Mouse (Mus musculus): ENCODE results near the gene Scd3. TPM values are rescaled to one million over a fixed set of nuclear protein-coding genes. Genes with fewer than 3 reads are reported as not detected.

The Scd3 gene
- polyA plus RNA-seq, 1 experiment from 2014 or later = 3.5 TPM

- Histone ChIP-seq H3K4me1 (replicated peaks) (peaks cover 53% of the 10 kb centered on the region), H3K9ac (peak within 1 kb of the TSS; percentile 98), H3K27ac (peak within 1 kb of the TSS; percentile 99), H3K27me3 (no peaks in the 10 kb centered on the region), H3K9me3 (no peaks in the 10 kb centered on the region), H3K4me2 (peak within 1 kb of the TSS; percentile 96), H3K4me3 (peak within 1 kb of the TSS; percentile 90), H3K36me3 (peaks cover 24% of the 10 kb centered on the region)
- ATAC-seq (ENCODE audit: low FRiP score) = 0 out of 2 replicates have a peak, but pooled peaks have one; percentile 0
- 2% methylated on average over 21 of the region's 21 CpGs for WGBS
These were observed 90.1 kb downstream of the Scd3 start, which contains the start of gene Scd2 for GRCm38 (mm10) chr19:44292941-44293768. TSS of gene Scd2 (plus strand) at chr19:44293674.

Other genes with a start within 250 kb of the Scd3 start
- gene Cpn1, start 216.7 kb upstream of the Scd3 start, polyA plus RNA-seq (2015; fragmentation: Nextera tagmentation; extraction: Ambion mirVana) = 0.32 and 0.48 TPM in 2 replicates
- gene Cyp2c23, start 174.1 kb upstream of the Scd3 start, polyA plus RNA-seq (2015; fragmentation: Nextera tagmentation; extraction: Ambion mirVana) = not detected in 2 replicates
- gene Erlin1, start 133.5 kb upstream of the Scd3 start, polyA plus RNA-seq (2015; fragmentation: Nextera tagmentation; extraction: Ambion mirVana) = 18.4 and 20.1 TPM in 2 replicates
- 65.7 and 67.5 TPM in 2 replicates for gene Chuk, start 95.8 kb upstream of the Scd3 start, polyA plus RNA-seq (2015; fragmentation: Nextera tagmentation; extraction: Ambion mirVana)
- gene Cwf19l1, start 67.4 kb upstream of the Scd3 start, polyA plus RNA-seq (2015; fragmentation: Nextera tagmentation; extraction: Ambion mirVana) = 31.4 and 32.3 TPM in 2 replicates
- 167 and 169 TPM in 2 replicates for gene Bloc1s2, start 56.8 kb upstream of the Scd3 start, polyA plus RNA-seq (2015; fragmentation: Nextera tagmentation; extraction: Ambion mirVana)
- 0.13 and 0.34 TPM in 2 replicates for gene Pkd2l1, start 10.8 kb upstream of the Scd3 start, polyA plus RNA-seq (2015; fragmentation: Nextera tagmentation; extraction: Ambion mirVana)
- 246 and 249 TPM in 2 replicates for gene Scd2, start 90.4 kb downstream of the Scd3 start, polyA plus RNA-seq (2015; fragmentation: Nextera tagmentation; extraction: Ambion mirVana)
- gene Scd4, start 129.8 kb downstream of the Scd3 start, polyA plus RNA-seq (2015; fragmentation: Nextera tagmentation; extraction: Ambion mirVana) = 0.09 and 0.19 TPM in 2 replicates
- gene Scd1, start 204.6 kb downstream of the Scd3 start, polyA plus RNA-seq (2015; fragmentation: Nextera tagmentation; extraction: Ambion mirVana) = 4.2 and 4.4 TPM in 2 replicates